Mouse (Mus musculus) neural tube, embryonic 14.5 days (tissue): ENCODE results near the gene Stx6. TPM values are rescaled to one million over a fixed set of nuclear protein-coding genes. Genes with fewer than 3 reads are reported as not detected.
A peak's percentile ranks its signal among the peaks of the same experiment; 100 is the strongest.

Source experiments
- ATAC-seq: fragments of 200-750 bp; cut with Nextera tagmentation; 2 replicates; pipeline ENCODE4 v1.8.0; 2017; ENCODE audit warnings: low read depth, mild to moderate bottlenecking, moderate TSS enrichment, moderate library complexity
- H3K27ac ChIP-seq: fragments of 300-500 bp; sonication (generic); 2 replicates; pipeline ENCODE4 v1.5.1; 2014; ENCODE audit warnings: low read depth, mild to moderate bottlenecking, control low read depth, low read length, moderate library complexity, mixed read lengths
- H3K27me3 ChIP-seq: fragments of 300-500 bp; sonication (generic); 2 replicates; pipeline ENCODE4 v1.6.1; 2014; ENCODE audit warnings: low read length; ENCODE audit not compliant: control insufficient read depth, insufficient read depth
- H3K36me3 ChIP-seq: fragments of 300-500 bp; sonication (generic); 2 replicates; pipeline ENCODE4 v1.6.1; 2014; ENCODE audit warnings: low read length, mixed read lengths; ENCODE audit not compliant: control insufficient read depth, insufficient read depth
- H3K4me1 ChIP-seq: fragments of 300-500 bp; sonication (generic); 2 replicates; pipeline ENCODE4 v1.6.1; 2014; ENCODE audit warnings: low read length; ENCODE audit not compliant: control insufficient read depth, insufficient read depth
- H3K4me2 ChIP-seq: fragments of 300-500 bp; sonication (generic); 2 replicates; pipeline ENCODE4 v1.6.1; 2014; ENCODE audit warnings: mild to moderate bottlenecking, low read depth, low read length, control low read depth
- H3K4me3 ChIP-seq: fragments of 300-500 bp; sonication (generic); 2 replicates; pipeline ENCODE4 v1.5.1; 2014; ENCODE audit warnings: low read depth, low read length, control low read depth, mixed read lengths
- H3K9ac ChIP-seq: fragments of 300-500 bp; sonication (generic); replicated peaks from 2 replicates; pipeline ENCODE4 v1.6.1; 2014; ENCODE audit warnings: low read depth, mild to moderate bottlenecking, control low read depth, low read length, mixed read lengths
- H3K9me3 ChIP-seq: fragments of 300-500 bp; sonication (generic); 2 replicates; pipeline ENCODE4 v1.6.1; 2016; ENCODE audit warnings: low read length; ENCODE audit not compliant: control insufficient read depth
- WGBS: fragments of 180-500 bp; shearing (Covaris S2); extraction: QIAGEN DNeasy Blood & Tissue Kit; methylation state at CpG from one replicate; pipeline ENCODE4 v1.1.7; 2014; 5-methylcytosine and 5-hydroxymethylcytosine counted together
- polyA plus RNA-seq: library from polyadenylated mRNA; unstranded; fragments of >200 nt; fragmentation: Nextera tagmentation; extraction: Ambion mirVana; gene quantifications from 2 replicates; pipeline ENCODE4 v1.2.1, GENCODE M21; 2014

Stx6 gene
- polyA plus RNA-seq, 1 experiment from 2014 or later, result 116 TPM

- Histone ChIP-seq H3K4me1 (no peaks in the 10 kb centered on the region), H3K27me3 (no peaks in the 10 kb centered on the region), H3K9me3 (no peaks in the 10 kb centered on the region), H3K4me3 (no peak overlapping the region), H3K27ac (no peak overlapping the region), H3K4me2 (no peak overlapping the region), H3K9ac (no peak overlapping the region), H3K36me3 (peaks cover 26% of the 10 kb centered on the region; the same call in 1 of the 2 replicates)
- 81% methylated on average over 2 of the region's 2 CpGs for WGBS
- no peak for ATAC-seq
Observed at GRCm38 (mm10) chr1:155178192-155178924, 19.8 kb downstream of the Stx6 start.

GRCm38 (mm10) chr1:155184191-155184590, 25.7 kb downstream of the Stx6 start:
- Histone ChIP-seq H3K36me3 (peaks cover 21% of the 10 kb centered on the region; the same call in 1 of the 2 replicates), H3K27ac (no peak overlapping the region), H3K4me3 (no peak overlapping the region), H3K9ac (no peak overlapping the region), H3K4me1 (no peaks in the 10 kb centered on the region), H3K27me3 (no peaks in the 10 kb centered on the region), H3K9me3 (no peaks in the 10 kb centered on the region), H3K4me2 (no peak overlapping the region)
- 89% methylated on average over 3 of the region's 3 CpGs for WGBS
- no peak for ATAC-seq

GRCm38 (mm10) chr1:155188656-155189055, 30.1 kb downstream of the Stx6 start:
- no peak overlapping the region for H3K4me3 ChIP-seq
- no peaks in the 10 kb centered on the region for H3K9me3 ChIP-seq
- H3K27me3 ChIP-seq, result no peaks in the 10 kb centered on the region
- no peak overlapping the region for H3K9ac ChIP-seq
- ATAC-seq, result no peak
- H3K36me3 ChIP-seq, result peaks cover 31% of the 10 kb centered on the region; the same call in 1 of the 2 replicates
- H3K4me1 ChIP-seq, result 0 out of 2 replicates have a peak, but pooled peaks cover 4% of the 10 kb centered on the region
- WGBS, result 92% methylated on average over 4 of the region's 4 CpGs
- no peak overlapping the region for H3K27ac ChIP-seq
- H3K4me2 ChIP-seq, result no peak overlapping the region

- H3K4me3 ChIP-seq, result no peak overlapping the region
- ATAC-seq, result 0 out of 2 replicates have a peak, but pooled peaks have one; percentile 24
- 0 out of 2 replicates have a peak, but pooled peaks cover 4% of the 10 kb centered on the region for H3K4me1 ChIP-seq
- WGBS, result 83% methylated on average over 8 of the region's 8 CpGs
- no peak overlapping the region for H3K4me2 ChIP-seq
- H3K27me3 ChIP-seq, result no peaks in the 10 kb centered on the region
- H3K36me3 ChIP-seq, result peaks cover 31% of the 10 kb centered on the region; the same call in 1 of the 2 replicates
- no peak overlapping the region for H3K27ac ChIP-seq
- H3K9ac ChIP-seq, result no peak overlapping the region
- no peaks in the 10 kb centered on the region for H3K9me3 ChIP-seq
Observed at GRCm38 (mm10) chr1:155191219-155191618, 32.7 kb downstream of the Stx6 start.

GRCm38 (mm10) chr1:155191671-155192070, 33.2 kb downstream of the Stx6 start:
- H3K27me3 ChIP-seq, result no peaks in the 10 kb centered on the region
- no peak overlapping the region for H3K9ac ChIP-seq
- peaks cover 27% of the 10 kb centered on the region; the same call in 1 of the 2 replicates for H3K36me3 ChIP-seq
- no peak for ATAC-seq
- H3K4me2 ChIP-seq, result no peak overlapping the region
- no peak overlapping the region for H3K27ac ChIP-seq
- WGBS, result 59% methylated on average over 2 of the region's 2 CpGs
- H3K9me3 ChIP-seq, result no peaks in the 10 kb centered on the region
- H3K4me3 ChIP-seq, result no peak overlapping the region
- 0 out of 2 replicates have a peak, but pooled peaks cover 4% of the 10 kb centered on the region for H3K4me1 ChIP-seq

- ATAC-seq, result no peak; the same call in 1 of the 2 replicates
- Histone ChIP-seq H3K4me1 (0 out of 2 replicates have a peak, but pooled peaks cover 4% of the 10 kb centered on the region), H3K36me3 (peaks cover 31% of the 10 kb centered on the region; the same call in 1 of the 2 replicates), H3K27ac (no peak overlapping the region), H3K9ac (no peak overlapping the region), H3K27me3 (no peaks in the 10 kb centered on the region), H3K4me3 (no peak overlapping the region), H3K9me3 (no peaks in the 10 kb centered on the region), H3K4me2 (no peak overlapping the region)
- 53% methylated on average over 15 of the region's 15 CpGs for WGBS
Observed at GRCm38 (mm10) chr1:155192805-155193368, 34.4 kb downstream of the Stx6 start.

GRCm38 (mm10) chr1:155196691-155197090, 38.2 kb downstream of the Stx6 start:
- 0 out of 2 replicates have a peak, but pooled peaks cover 4% of the 10 kb centered on the region for H3K4me1 ChIP-seq
- H3K27ac ChIP-seq, result no peak overlapping the region
- no peak overlapping the region for H3K4me2 ChIP-seq
- H3K27me3 ChIP-seq, result no peaks in the 10 kb centered on the region
- H3K4me3 ChIP-seq, result no peak overlapping the region
- 82% methylated on average over 4 of the region's 4 CpGs for WGBS
- H3K9ac ChIP-seq, result no peak overlapping the region
- no peaks in the 10 kb centered on the region for H3K9me3 ChIP-seq
- H3K36me3 ChIP-seq, result peaks cover 23% of the 10 kb centered on the region; the same call in 1 of the 2 replicates
- no peak for ATAC-seq

GRCm38 (mm10) chr1:155199522-155199921, 41.0 kb downstream of the Stx6 start:
- no peak for ATAC-seq
- no peak overlapping the region for H3K27ac ChIP-seq
- H3K4me3 ChIP-seq, result no peak overlapping the region
- no peak overlapping the region for H3K4me2 ChIP-seq
- H3K27me3 ChIP-seq, result no peaks in the 10 kb centered on the region
- no peaks in the 10 kb centered on the region for H3K9me3 ChIP-seq
- 72% methylated on average over 6 of the region's 6 CpGs for WGBS
- peaks cover 18% of the 10 kb centered on the region; the same call in 1 of the 2 replicates for H3K36me3 ChIP-seq
- H3K4me1 ChIP-seq, result peaks cover 11% of the 10 kb centered on the region
- no peak overlapping the region for H3K9ac ChIP-seq

- no peak overlapping the region for H3K9ac ChIP-seq
- H3K9me3 ChIP-seq, result no peaks in the 10 kb centered on the region
- H3K4me1 ChIP-seq, result peaks cover 19% of the 10 kb centered on the region
- H3K4me3 ChIP-seq, result no peak overlapping the region
- ATAC-seq, result no peak
- peaks cover 18% of the 10 kb centered on the region; the same call in 1 of the 2 replicates for H3K36me3 ChIP-seq
- H3K27me3 ChIP-seq, result no peaks in the 10 kb centered on the region
- no peak overlapping the region for H3K4me2 ChIP-seq
- no peak overlapping the region for H3K27ac ChIP-seq
- 46% methylated on average over 2 of the region's 2 CpGs for WGBS
Observed at GRCm38 (mm10) chr1:155200967-155201366, 42.5 kb downstream of the Stx6 start.
